10 mouse cellular contexts compared by ENCODE assay signal in genomic region chr4:89532462-89532861, GRCm38 (mm10).
A peak's percentile ranks its signal among the peaks of the same experiment; 100 is the strongest.
DNase-seq lines count a peak whose midpoint lies in the region; ATAC-seq and TF ChIP-seq lines count a peak whose summit lies in the region.
"Had no signal": no experiment of that assay in that cellular context is flagged by ENCODE, and none has a peak within 500 bp of the region (broad histone marks: within the 10 kb centered on the region; RNA-seq: fewer than 3 reads in every experiment).

No protein-coding gene starts in this region.

- H3K36me3 ChIP-seq in midbrain, postnatal 0 days (ENCODE audit: insufficient read depth, low read length), result no peaks in the 10 kb centered on the region
- H3K36me3 ChIP-seq: liver, embryonic 13.5 days had no signal

- H3K4me2 ChIP-seq in midbrain, postnatal 0 days (ENCODE audit: low read depth, low read length, poor library complexity, severe bottlenecking), result no peak overlapping the region
- H3K4me2 ChIP-seq: liver, embryonic 13.5 days had no signal

- 8% methylated on average over 4 of the region's 4 CpGs for WGBS in midbrain, postnatal 0 days

- no peaks in the 10 kb centered on the region for H3K9me3 ChIP-seq in midbrain, postnatal 0 days (ENCODE audit: low read length)
- H3K9me3 ChIP-seq: liver, embryonic 13.5 days had no signal

- H3K4me1 ChIP-seq in midbrain, postnatal 0 days (ENCODE audit: insufficient read depth, low read length), result no peaks in the 10 kb centered on the region
- H3K4me1 ChIP-seq: liver, embryonic 13.5 days had no signal

- H3K9ac ChIP-seq in midbrain, postnatal 0 days (replicated peaks; ENCODE audit: low read length, poor library complexity, severe bottlenecking), result no peak overlapping the region
- H3K9ac ChIP-seq: liver, embryonic 13.5 days had no signal

- peak; percentile 26 to 49 for DNase-seq in layer of hippocampus, adult 2 months (ENCODE audit: low spot score in 2 of 2)
- no peak for DNase-seq in layer of hippocampus, adult 11-12 months (ENCODE audit: low spot score)
- DNase-seq in ZHBTc4 (ENCODE audit: low read depth, low spot score), result peak; percentile 42
- peak; percentile 54 for DNase-seq in embryo, embryonic 10 days (ENCODE audit: low spot score)
- peak; percentile 65 for DNase-seq in kidney, postnatal 10 days
- peak; percentile 56 for DNase-seq in midbrain, postnatal 0 days (ENCODE audit: low spot score)
- DNase-seq: liver, embryonic 13.5 days had no signal

- ATAC-seq in CD4-positive, CD25-positive, alpha-beta regulatory T cell, adult 4 months, result peak; percentile 68
- no peak for ATAC-seq in midbrain, postnatal 0 days (ENCODE audit: low FRiP score)
- ATAC-seq in erythroblast, adult 5-6 weeks (replicated peaks; ENCODE audit: low FRiP score, poor library complexity, severe bottlenecking), result no peak

- TF ChIP-seq CTCF in layer of hippocampus, adult 2 months (conservative IDR thresholded peaks at IDR 0.05), result peak; percentile 95
- TF ChIP-seq CTCF in midbrain, postnatal 0 days (IDR thresholded peaks at IDR 0.05), result peak; percentile 87

- no peak overlapping the region for H3K4me3 ChIP-seq in layer of hippocampus, adult 2 months
- no peak overlapping the region for H3K4me3 ChIP-seq in midbrain, postnatal 0 days (ENCODE audit: low read depth, low read length)
- H3K4me3 ChIP-seq: erythroblast, embryonic 14.5 days; liver, embryonic 13.5 days had no signal

- no peak overlapping the region for H3K27ac ChIP-seq in layer of hippocampus, adult 2 months
- no peak overlapping the region for H3K27ac ChIP-seq in midbrain, postnatal 0 days (ENCODE audit: low read depth, low read length)
- H3K27ac ChIP-seq: liver, embryonic 13.5 days had no signal

- no peaks in the 10 kb centered on the region for H3K27me3 ChIP-seq in midbrain, postnatal 0 days (ENCODE audit: insufficient read depth, low read length)
